Mouse (Mus musculus): Measurements from ENCODE around the gene Mrps27.
"Not testable (repeated sequence)": the region's sequence is repeated elsewhere in the genome, so short reads cannot be mapped to it uniquely, and the experiment has no call there.

Mrps27 gene

DNA sequence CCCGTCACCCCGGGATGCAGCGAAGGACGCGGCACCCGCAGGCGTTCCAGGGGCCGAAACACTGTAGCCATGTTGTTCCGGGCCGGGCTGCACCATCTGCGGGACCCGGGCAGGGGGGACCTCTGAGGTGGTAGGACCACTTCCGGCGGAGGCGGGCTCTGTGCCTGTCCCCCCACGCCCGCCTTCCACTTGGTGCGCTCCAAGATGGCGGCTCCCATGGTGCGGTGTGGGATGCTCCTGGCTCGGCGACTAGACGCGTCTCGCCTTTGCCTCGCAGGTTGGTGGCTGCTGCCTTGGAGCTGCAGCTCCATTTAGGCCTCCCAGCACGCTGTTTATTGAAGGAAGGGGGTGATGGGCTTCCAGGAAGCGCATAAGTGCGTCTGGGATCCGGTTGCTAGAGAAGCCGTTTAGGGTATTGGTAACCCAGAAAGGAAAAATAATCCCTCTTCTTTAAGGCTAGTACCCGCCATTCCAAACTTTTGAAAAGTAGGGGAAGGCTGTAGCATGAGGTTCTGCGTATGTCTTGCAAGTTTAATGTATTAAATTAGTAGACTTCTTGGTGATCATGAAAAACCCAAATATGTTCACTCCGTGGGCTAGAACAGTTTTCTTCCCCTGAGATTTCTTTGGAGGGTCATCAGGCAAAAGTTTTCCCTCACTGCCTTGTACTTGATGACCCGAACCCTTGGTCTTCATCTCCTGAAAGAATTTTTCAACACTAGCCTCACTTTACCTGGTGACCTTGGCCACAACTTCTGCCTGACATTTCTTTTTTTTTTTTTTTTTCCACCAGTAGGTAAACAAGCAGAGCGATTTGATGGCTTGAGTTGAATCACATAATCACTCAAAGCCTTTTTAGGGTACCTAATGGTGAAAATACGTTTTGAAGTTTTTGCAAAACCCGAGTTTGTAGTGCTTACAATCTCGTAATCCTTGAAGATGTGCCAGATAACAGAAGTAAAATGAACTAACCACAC is at the start of gene Mrps27, which contains the start of gene Ptcd2:
Gene Mrps27, plus strand, starts transcription at position 188 of the 977 bp plus-strand sequence.
Gene Ptcd2, minus strand, starts transcription at position 107 of the 977 bp plus-strand sequence.
- DNase-seq (ENCODE audit: low spot score): peak; percentile 98

DNA sequence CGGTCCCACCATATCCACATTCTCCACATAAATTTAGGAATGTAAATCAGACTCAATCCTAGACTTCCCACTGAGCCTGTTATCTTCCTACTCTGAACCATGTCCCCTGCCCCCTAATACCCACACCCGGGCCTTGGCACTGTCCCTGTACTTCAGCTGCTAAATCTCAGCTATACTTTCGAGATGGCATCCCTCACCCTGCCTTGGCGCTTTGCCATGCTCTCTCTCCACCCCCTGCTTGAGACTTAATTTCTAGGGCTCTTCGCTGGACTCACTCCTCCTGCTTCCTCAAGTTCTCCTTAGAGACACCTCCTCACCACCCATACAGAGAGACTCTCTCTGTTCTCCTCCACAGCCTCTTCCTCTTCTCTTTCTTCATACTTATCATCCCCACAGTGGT is 44.7 kb upstream of the Mrps27 start:
- no peak for DNase-seq (ENCODE audit: low spot score)

DNA sequence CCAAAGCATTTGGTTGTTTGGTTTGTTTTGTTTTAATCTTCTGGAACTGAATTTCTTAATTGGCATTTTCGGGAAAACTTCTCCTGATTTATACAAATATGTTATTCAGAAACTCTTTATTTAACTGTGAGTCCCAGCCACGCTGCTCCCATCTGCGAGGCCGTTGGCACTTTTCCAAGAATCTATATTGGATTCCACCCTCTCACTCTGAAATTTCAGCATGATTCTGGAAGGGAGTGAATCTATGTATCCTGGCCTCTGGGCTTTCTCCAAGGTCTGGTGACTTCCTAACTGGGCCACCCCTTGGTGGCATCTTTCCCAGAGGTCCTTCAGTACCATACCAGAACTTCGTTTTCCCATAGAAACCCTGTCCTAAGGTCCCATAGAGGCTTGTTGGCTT is 40.7 kb upstream of the Mrps27 start:
- DNase-seq (ENCODE audit: low spot score): peak; percentile 52

DNA sequence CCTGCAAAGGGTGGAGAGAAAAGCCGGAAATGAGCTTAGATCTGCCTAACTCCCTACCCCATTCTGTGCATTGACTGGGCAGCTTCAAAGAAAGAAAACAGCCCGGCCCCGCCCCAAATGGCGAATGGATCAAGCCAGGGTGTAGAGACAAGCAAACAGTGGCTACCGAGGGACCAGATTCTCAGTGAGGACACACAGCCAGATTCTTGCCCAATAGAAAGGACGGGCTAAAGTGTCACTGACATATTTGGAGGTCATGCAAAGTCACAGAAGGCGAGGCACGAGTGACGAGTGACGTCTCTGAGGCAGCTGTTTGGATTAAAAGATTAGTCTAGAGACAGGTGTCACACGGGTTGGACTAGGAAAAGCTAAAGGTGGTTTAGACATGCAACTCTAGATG is 40.2 kb upstream of the Mrps27 start:
- no peak for DNase-seq (ENCODE audit: low spot score)

DNA sequence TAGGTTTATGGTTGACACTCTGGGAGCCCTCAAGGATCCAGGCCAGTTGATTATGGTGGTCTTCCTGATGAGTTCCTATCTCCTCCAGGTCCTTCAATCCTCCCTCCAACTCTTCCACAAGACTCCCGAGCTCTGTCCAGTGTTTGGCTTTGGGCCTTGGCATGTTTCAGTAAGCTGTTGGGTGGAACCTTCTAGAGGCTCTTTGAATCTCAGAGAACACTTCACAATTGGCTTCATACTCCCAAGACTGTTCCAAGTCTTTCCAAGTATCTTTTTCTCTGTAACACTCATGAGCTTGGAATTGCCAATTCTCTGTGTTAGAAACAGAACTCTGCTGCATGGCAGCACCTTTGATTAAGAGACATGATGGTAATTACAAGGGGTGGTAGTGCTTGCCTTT is 39.4 kb upstream of the Mrps27 start:
- no peak for DNase-seq (ENCODE audit: low spot score)

DNA sequence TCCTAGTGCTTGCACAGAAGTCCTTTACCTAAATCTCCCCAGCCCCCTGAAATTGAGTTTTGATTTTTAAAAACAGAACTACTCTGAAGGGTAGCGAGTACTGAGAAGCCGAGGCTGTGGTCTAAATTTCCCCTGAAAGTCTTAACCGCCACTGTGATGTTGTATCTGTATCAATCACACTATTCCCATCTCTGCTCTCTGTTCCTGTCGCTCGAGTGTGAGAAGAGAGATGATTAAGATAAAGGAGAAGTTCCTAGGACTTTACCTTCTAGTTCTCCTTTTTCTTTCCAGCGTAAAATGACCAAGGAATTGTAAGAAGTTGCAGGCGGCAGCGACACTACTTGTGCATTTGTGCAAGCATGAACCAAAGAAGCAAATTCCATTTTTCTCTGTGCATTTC is 38.4 kb upstream of the Mrps27 start:
- DNase-seq (ENCODE audit: low spot score): no peak

DNA sequence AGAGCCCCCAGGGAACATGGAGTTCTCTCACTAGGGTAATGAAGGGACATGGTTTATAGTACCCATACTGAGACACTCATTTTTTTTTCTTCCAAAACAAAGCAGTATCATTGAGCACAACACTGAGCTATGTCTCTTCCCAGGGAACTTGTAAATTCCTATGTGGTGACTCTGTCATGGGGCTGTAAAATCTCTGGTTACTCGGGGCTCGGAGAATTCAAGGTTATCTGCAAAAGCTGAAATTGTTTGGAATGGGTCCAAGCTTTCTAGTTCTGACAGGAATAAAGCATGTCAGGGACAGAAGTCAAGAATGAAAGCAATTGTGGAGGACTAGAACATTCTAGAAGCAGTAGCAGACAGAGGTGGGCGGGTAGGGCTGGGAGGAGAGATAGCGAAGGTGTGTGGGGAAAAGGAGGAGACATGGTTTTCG is 36.6 kb upstream of the Mrps27 start:
- DNase-seq (ENCODE audit: low spot score): no peak

DNA sequence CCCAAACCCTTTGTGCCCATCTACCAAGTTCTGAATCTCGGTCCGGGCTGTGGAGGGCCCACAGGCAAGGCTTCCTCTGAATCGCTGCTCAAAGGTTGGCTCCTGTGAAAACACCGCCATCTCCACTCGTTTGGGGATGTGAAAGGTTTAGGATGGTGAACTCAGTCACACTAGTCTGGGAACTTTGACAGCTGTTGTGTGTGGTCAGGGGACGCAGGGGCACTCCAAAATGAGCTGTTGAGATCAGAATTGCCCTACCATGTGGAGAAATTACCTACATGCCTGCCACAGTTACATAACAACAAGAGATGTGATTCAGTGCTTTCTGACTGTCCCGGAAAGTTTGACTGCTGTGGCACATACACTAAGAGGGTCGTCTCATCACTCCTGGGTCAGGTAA is 36.2 kb upstream of the Mrps27 start:
- DNase-seq (ENCODE audit: low spot score): no peak

DNA sequence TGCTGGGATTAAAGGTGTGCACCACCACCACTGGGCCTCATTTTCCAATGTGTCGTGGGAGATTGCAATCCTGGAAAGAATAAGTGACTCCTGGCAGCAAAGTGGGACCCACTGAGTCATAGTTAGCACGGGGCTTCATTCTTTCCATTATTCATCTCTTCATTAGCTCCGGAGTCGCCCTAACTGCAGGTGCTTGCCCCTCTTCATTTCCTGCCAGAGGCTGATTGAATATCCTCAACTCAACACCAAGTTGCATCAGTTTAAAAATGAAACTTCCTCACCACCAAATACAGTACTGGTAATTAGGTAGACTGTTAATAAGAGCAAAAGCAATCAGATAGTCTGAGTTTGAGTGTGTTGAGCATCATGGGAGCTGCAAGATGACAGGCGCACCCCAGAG is 30.5 kb upstream of the Mrps27 start:
- DNase-seq (ENCODE audit: low spot score): no peak

DNA sequence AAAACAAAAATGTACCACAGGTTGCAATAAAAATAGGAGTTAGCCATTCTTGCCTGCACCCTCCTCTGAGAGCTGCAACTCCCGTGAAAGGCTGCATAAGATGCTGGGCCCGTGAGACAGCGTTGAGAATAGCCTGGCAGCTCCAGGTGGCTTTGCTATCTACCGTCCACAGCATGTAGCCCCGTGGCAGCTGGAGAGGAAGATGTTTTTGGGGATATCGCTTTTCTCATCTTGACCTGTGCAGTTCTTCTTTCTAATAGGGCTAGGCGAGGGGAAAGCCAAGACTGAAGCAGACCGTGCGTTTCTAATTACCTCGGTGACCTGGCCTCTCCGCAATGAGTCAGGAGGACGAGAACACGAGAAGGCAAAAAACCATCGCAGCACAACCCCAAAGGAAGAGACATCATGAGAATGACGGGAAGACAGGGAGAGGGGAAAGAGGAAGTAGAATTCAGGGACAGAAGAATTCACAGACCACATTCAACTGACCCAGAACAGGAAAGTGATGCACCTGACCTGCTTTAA is 29.9 kb upstream of the Mrps27 start:
- no peak for DNase-seq (ENCODE audit: low spot score)

DNA sequence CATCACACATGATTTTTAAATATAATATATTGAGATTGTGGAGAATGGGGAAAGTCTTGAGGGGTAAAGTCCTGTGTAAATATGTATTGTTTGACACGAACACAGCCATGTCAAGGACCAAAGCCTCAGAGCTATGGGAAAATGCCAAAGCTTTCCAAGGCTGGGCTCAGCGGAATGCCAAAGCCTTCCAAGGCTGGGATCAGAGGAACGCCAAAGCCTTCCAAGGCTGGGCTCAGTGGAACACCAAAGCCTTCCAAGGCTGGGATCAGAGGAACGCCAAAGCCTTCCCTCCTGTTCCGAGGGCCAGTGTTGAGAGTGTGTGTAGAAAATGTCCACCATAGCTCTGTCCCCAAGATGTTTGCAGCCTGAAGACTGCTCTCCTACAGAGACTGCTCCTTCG is 28.2 kb upstream of the Mrps27 start:
- no peak for DNase-seq (ENCODE audit: low spot score)

DNA sequence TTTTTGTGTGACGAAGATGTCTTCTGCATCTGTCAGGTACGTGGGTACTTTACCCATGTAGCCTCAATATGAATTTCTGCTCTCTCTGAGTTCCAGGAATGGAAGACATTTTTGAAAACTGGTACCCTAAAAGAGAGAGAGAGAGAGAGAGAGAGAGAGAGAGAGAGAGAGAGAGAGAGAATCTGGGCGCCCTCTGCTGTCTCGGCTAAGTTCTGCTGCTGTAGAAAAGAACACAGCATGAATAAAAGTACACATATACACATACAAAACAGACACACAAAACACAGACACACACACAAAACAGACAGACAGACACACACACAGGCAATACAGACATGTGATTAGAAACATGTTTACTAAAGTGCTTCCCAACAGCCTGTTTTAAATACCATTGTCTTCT is 27.5 kb upstream of the Mrps27 start:
- peak; percentile 71 for DNase-seq (ENCODE audit: low spot score)

DNA sequence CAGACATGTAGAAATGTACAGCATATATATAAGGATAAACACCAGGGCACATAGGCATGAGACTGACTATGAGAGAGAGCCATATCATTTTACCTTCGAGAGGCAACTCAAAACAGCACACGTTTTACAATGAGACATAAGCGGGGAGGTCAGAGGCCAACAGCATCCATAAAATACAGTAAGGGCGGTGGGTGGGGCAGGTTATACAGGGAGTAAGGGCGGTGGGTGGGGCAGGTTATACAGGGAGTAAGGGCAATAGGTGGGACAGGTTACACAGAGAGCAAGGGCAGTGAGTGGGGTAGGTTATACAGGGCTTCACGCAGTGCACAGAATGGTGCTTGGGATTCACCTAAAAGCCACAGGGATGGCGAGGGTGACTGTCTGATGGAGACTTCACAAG is 24.1 kb upstream of the Mrps27 start:
- no peak for DNase-seq (ENCODE audit: low spot score)

DNA sequence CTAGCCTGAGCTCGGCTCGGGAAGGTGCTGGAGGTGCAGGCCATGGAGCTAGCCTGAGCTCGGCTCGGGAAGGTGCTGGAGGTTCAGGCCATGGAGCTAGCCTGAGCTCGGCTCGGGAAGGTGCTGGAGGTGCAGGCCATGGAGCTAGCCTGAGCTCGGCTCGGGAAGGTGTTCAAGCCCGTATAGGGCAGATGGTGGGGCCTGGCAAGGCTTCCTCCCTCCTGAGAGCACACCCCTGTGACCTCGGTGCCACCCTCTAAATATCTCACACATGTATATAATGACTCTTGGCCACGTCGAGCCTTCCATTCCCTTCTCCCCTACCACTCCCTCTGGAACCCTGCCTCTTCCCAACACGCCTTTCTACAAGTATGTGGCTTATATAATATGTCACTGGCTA is 21.7 kb upstream of the Mrps27 start:
- DNase-seq (ENCODE audit: low spot score): not testable (repeated sequence)

DNA sequence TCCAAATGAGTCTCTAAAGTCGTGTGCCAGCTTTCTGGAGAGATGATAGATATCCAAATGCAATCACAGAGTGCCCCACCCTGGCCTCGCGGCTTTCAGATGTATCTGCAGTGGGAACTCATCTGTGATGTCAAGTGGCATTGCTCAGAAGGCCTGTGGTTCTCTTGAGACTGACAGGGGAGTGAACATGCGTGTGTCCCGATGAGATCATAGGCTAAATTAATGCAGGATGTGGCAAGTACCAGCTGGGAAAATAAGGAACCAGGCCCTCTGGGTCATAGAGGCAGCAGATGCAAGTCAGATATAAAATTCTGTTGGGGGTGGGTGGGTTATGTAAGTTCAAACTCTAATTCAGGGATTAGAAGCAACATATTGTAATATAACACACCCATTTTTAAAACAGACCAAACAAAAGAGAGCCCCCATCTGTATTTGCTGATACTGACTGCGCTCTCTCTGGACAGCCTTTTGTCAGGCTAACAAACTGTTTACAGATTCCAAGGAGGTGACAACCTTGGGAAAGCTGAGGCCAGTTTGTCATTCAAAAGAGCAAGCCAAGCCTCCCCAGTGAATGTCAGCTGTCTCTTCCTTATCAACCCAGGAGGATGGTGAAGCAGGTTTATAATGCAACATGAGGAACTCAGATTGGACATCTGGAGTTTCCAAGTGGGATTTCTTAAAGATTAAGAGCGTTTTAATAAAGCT is 20.8 kb upstream of the Mrps27 start:
- DNase-seq (ENCODE audit: low spot score): peak; percentile 27

DNA sequence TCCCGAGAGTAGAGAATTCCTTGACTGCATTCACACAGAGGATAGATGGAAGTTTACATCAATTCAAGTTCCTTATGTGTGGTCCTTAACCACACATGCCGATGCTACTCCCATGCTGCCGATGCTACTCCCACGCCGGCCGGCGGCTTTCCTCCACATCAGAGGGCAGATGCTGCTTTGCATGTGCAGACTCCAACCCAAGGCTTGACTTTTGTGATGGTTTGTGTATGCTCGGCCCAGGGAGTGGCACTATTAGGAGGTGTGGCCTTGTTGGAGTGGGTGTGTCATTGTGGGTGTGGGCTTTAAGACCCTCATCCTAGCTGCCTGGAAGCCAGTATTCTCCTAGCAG is 20.3 kb upstream of the Mrps27 start:
- not testable (repeated sequence) for DNase-seq (ENCODE audit: low spot score)

DNA sequence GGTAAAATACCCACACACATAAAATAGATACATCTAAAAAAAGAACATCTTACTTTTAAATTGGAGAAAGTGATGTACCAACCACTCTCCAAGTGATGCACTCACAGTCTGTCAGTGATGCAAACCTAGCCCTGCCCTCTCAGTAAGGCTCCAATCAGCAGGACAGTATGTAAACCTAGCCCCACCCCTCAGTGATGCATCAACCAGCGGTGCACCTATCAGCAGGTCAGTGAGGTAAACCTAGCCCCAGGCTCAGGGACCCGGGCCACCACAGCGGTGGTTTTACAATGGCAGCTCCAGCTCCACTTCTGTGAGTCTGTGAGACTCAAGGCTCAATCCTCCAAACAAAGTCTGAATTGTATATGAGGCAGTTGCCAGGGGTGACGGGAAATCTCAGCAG is 13.3 kb upstream of the Mrps27 start:
- DNase-seq (ENCODE audit: low spot score): no peak

DNA sequence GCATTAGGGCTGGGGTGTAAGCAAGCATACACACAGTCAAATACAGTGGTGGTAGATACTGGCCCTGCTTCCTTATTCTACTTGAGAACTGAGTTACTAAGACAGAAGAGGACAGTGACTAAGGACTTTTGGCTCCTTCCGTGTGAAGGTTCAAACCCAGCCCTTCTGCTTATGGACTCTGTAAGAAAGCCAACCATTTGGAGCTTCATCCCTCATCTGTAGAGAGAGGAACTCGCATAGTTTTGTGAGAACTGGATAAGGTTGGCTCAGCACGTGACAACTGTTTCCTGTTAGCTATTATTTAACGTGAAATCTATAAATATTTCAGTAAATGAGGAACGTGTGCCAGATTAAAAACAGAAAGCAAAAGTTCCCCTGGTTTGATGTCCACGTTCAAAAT is 7.1 kb upstream of the Mrps27 start:
- DNase-seq (ENCODE audit: low spot score): no peak

DNA sequence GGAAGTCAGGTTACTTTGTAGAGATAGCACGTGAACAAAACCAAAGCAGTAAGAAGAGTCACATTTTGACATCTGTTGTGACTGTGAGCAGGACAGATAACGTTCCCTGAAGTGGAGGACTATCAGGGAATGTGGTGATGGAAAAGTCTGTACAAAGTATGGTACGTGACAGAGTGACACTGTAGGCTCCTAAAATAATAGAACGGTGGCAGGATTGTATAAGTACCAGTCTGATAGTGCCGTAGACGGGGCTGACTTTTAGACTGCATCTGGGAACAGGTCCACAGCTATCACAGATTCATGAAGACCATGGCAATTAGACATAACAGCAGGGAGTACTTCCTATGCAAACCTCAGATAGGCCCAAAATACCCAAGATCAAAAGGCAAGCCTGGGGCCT is 3.1 kb upstream of the Mrps27 start:
- DNase-seq (ENCODE audit: low spot score): no peak

DNA sequence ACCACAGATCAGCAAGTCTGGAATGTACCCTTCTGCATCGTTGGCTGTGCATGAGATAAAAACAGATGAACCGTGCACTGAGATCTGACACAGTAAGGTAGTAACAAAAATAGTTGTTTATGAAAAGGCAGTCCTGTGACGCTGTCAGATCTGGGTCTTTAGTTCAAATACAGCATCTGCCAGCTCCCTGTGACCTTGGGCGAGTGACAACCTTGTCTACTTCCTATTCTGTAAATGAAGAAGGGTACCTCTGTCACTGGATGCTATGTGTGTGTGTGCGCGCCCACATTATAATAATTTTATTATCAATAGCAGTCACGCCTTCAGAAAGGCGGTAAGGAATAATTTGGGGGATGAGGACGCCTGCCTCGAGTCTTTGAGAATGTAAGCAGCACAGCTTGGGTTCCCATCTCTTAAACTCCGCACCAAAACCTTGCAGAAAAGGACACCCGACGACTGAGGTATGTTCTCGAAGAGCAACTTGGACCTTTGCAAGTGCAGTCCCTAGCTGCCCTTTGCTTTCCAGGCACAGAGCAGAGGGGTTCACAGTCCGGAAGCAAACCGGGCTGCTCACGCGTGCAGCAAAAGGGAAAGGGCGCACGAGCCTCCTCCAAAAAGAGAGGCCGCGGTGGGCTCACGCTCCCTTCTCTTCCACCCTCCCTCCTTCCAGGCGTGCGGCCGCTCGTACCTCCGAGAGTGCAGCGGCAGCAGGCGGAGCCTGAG is 549 bp upstream of the Mrps27 start:
- no peak for DNase-seq (ENCODE audit: low spot score)

DNA sequence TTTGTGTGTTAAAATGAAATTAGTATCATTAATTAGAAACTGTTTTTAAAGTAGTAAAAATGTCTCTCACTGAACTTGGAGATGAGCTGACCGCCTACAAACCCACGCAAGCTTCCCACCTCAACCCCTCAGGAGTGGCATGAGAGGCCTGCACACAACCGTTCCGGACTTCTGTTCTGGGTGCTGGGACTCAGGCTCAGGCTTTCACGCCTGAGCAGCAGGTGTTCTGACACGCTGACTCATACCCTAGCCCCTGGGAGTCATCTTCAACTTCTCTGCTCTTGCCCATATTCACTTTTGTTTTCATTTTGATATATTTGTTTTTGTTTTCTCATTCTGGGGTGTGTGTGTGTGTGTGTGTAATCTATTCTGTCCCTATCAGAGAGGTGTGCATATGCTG is 5.4 kb downstream of the Mrps27 start:
- no peak for DNase-seq (ENCODE audit: low spot score)

DNA sequence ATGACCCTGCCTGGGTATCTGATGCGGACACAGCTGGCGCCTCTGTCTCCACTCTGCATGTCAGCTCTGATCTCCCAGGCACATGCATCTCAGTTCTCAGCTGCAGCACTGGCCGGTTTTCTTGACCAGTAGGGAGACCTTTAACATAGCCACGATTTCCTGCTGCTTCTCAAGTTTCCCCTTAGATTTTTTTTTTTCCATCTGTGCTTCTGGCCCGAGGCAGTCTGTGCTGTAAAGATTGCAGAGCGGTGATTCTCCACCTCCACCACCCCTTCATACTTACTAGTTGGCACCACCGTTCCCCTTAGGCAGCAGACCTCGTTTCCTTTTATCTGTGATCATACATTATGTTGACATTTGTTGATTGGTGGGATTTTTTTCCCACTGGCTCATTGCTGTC is 6.6 kb downstream of the Mrps27 start:
- no peak for DNase-seq (ENCODE audit: low spot score)
